Mouse (Mus musculus) layer of hippocampus, postnatal 10 days (tissue): ENCODE data around the gene Psmc3. TPM values are rescaled to one million over a fixed set of nuclear protein-coding genes. Genes with fewer than 3 reads are reported as not detected.
"Not testable (repeated sequence)": the region's sequence is repeated elsewhere in the genome, so short reads cannot be mapped to it uniquely, and the experiment has no call there.

Experiments used
- DNase-seq, 2 experiments: peaks; one replicate each; pipeline ENCODE4 v3.0.0; 2021; ENCODE audit warnings: low spot score in 2 of 2
- long read RNA-seq: library from polyadenylated mRNA; stranded (forward); transcript quantifications from one replicate; pipeline ENCODE4 v2.0.0, GENCODE M21; 2023
- total RNA-seq, 2 experiments: library from RNA; stranded (reverse); gene quantifications; 2 replicates each; pipeline ENCODE4 v1.2.3; 2021

Gene Psmc3
- 100 to 1,000 TPM; 190 to 221 TPM for total RNA-seq
- long read RNA-seq, transcript Psmc3-202 (12 exons, 1,636 nt), result major isoform, 234 of 306 reads
- long read RNA-seq, partial matches to known transcripts, result 54 of 306 reads
- long read RNA-seq, other reads (novel, unspliced or antisense), result 18 of 306 reads

DNA sequence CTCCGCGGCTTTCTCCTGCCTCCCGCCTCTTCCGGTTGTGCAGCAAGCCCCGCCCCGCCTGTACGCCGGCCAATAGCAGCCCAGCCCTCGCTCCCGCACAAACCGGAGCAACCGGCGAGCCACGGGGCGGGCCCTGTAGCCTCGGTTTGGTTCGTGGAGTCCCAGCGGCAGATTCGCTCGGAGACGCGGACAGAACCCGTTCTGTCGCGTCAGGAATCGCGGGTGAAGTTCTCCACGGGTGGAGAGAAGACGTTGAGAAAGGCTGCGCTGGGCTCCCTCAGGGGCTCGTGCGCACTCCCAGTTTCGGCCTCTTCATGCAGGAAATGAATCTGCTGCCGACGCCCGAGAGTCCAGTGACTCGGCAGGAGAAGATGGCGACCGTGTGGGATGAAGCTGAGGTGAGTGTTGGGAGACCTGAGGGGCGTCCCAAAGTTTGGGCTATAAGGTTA lies at the start of gene Psmc3:
TSS of gene Psmc3 (plus strand) at position 76 of the 449 bp plus-strand sequence.
- peak; percentile 96 to 98 for DNase-seq

DNA sequence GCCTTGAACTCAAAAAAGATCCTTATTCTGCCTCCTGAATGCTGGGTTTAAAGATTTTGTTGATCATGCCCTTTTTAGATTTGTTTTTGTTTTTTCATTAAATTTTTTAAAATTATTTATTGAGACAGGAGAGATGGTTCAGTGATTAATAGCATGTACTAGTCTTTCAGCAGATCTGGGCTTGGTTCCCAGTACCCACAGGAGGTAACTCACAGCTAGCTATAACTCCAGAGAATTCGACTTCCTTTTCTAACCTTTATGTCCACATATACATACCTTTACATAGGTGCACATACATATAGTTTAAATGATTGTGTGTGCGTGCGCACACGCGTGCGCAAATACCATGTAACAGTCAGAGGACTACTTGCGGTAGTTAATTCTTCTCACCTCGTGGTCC lies 45.3 kb upstream of the Psmc3 start:
- no peak for DNase-seq

DNA sequence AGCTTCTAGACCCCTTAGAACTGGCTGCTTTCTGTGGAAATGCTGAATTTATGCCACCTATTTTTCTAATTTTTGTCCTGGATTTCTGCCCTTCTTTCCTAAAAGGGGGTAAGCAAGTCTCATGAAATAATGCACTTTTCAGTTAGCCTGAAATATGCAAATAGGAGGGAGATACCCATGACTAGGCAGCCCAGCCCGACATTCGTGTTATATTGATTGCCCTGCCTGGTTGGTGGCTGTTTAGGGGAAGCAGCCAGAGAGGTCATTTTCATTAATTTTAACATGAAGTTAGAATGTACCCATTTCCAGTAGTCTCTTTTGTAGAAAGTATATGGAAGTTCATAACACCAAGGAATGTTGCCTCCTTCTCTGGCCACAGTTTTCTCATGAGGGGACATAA lies 39.9 kb upstream of the Psmc3 start:
- no peak for DNase-seq

DNA sequence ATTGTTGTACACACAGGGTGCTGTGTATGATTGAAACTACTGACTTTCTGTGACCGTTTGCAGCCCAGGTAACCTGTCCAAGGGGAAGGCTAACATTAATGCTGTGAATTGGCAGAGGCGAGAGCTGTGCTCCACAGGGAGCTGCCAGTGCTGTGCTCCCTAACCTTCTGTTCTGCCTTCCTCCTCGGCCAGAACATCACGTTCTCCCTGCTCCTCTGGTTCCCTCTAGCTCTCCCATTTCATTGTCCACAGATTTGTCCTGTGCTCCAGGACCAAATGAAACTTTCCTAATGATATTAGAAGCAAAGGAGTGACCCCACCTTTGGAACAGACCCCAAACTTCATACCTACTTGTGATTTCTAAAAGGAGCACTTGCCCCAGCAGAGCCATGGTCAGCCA lies 38.4 kb upstream of the Psmc3 start:
- DNase-seq, result no peak

DNA sequence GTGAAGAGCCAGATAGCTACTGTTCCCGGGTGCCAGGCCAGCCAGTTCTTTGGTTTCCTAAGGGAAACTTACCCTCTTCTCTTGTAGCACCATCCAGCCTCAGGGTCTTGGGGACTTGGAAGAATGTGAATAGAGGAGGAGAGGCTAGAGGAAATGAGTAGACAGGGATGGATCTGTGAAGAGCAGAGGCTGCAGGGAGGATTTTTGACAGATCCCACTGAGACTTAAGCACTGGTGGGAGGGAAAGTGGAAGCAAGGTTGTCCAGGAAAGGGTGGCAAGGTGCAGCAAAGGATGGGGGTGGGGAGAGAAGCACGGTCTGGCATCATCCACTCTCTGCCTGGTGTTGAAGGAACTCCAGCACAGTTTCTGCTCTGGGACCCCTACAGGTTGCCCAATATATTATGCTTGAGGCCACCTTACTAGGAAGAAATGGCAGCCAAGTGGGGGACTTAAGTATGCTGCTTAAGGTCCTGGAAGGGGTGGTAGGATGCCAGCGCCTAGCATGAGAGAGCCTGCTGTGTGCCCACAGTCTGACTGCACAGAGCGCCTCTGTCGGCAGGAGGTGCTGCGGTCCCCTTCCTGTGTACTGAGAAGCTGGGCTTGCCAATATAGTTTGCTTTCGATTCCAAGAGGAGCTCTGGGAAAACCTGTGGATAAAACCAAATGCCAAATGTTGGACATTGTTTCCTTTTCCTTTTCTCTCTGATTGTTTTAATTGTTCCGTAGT lies 35.6 kb upstream of the Psmc3 start:
- peak; percentile 48 to 62 for DNase-seq

DNA sequence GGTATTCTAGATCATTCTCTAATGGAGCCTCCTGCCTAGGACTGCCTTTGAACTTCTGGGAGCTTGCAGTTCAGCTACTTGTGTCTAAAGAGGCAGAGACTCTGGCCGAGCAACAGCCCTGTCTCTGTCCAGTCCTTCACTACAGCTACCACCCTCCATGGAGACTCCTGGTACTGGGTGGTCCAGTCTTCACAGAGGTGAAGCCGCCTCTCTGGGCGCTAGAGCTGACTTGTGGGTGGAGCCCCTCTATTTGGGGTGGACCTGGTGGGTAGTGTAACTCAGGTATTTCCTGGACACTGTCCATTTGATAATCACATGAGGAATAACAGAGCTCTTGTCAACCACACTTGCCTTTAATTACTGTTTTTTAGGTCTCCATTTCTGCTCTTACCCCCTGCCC lies 33.9 kb upstream of the Psmc3 start:
- no peak for DNase-seq

DNA sequence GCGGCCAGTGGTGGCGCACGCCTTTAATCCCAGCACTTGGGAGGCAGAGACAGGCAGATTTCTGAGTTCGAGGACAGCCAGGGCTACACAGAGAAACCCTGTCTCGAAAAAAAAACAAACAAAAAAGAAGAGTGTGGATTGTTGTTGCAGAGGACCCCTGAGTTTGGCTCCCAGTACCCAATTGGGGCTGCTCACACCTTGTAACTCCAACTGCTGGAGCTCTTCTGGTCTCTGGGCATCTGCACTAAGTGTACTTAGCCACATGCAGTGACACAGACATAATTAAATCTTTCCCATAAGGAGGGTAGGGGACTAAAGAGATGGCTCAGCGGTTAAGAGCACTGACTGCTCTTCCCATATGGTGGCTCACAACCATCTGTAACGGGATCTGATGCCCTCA lies 31.5 kb upstream of the Psmc3 start:
- DNase-seq, result not testable (repeated sequence)

DNA sequence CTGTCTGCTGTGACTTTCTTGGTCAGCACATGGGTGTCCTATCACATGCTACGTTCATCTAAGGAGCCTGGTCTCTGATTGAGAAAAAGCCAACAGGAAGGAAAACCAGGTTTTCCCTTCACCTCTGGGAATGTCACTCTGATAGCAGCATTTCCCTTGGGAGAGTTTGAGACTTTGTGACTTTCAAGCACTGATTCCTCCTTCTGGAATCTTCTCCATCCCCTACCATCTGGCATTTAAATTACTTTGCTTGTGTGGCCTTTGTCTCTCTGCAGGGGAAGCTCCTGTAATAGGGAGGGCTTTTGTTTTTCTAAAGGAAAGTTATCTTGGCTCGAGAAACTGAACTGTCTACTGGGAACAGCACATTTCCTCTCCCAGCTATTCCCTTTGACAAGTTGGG lies 30.7 kb upstream of the Psmc3 start:
- DNase-seq, result no peak

DNA sequence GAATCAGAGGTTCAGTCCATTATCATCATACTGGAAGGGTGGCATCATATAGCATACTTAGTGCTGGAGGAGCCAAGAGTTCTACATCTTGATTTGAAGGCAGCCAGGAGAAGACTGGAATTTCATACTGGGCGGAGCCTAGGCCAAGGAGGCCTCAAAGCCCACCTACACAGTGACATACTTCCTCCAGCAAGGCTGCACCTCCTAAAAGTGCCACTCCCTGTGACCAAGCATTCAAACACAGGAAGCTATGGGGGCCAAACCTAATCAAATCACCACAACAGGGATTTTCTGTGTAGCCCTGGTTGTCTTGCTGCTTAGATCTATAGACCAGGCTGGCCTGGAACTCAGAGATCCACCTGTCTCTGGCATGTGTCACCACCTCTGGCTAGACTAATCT lies 29.9 kb upstream of the Psmc3 start:
- no peak for DNase-seq

DNA sequence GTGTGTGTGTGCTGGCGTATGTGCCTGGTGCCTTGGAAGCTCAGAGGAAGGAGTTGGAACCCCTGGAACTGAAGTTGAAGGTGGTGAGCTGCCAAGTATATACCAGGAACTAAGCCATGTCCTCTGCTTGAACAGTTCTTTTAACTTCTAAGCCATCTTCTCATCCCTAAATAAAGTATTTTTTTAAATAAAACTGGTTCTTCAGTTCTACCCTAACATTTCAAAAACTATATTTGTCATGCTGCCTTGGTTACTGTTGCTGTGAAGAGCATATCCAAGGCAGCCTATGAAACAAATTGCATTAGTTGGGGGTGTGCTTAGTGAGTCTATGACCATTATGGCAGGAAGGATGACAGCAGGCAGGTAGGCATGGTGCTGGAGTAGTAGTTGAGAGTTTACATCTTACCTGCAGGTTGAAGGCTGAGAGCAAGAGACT lies 28.7 kb upstream of the Psmc3 start:
- peak in 1 of 2 experiments; percentile 34 for DNase-seq

DNA sequence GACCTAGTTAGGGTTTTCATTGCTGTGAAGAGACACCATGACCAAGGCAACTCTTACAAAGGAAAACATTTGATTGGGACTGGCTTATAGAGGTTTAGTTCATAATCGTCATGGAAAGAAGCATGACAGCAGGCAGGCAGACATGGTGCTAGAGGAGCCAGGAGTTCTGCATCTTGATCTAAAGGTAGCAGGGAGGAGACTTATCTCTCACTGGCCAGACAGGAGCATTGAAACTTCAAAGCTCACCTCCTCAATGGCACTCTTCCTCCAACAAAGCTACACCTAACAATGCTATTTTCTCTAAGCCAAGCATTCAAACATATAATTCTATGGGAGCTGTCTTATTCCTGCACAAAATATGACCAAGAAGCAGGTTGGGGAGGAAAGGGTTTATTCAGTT lies 27.3 kb upstream of the Psmc3 start:
- DNase-seq, result no peak

GRCm38 (mm10) chr2:91027391-91028214 lies 26.2 kb upstream of the Psmc3 start:
- no peak for DNase-seq

GRCm38 (mm10) chr2:91031216-91031615 lies 22.6 kb upstream of the Psmc3 start:
- DNase-seq, result no peak

DNA sequence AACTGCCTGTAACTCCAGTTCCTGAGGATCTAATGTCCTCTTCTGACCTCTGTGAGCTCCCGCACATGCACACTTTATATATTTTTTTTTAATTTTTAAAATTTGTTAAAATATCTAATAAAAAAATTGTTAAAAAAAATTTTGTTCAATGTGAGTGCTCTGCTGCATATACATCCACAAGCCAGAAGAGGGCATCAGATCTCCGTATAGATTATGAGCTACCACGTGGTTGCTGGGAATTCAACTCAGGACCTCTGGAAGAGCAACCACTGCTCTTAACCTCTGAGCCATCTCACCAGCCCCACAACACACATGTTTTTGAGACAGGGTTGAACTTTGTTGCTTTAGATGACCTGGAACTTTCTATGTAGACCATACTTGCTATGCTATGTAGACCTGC lies 20.8 kb upstream of the Psmc3 start:
- no peak for DNase-seq

GRCm38 (mm10) chr2:91035385-91035784 lies 18.4 kb upstream of the Psmc3 start, which contains the start of gene Rapsn:
Rapsn (plus strand) TSS chr2:91035620.
- DNase-seq, result no peak

GRCm38 (mm10) chr2:91041786-91042185 lies 12.0 kb upstream of the Psmc3 start:
- no peak for DNase-seq

DNA sequence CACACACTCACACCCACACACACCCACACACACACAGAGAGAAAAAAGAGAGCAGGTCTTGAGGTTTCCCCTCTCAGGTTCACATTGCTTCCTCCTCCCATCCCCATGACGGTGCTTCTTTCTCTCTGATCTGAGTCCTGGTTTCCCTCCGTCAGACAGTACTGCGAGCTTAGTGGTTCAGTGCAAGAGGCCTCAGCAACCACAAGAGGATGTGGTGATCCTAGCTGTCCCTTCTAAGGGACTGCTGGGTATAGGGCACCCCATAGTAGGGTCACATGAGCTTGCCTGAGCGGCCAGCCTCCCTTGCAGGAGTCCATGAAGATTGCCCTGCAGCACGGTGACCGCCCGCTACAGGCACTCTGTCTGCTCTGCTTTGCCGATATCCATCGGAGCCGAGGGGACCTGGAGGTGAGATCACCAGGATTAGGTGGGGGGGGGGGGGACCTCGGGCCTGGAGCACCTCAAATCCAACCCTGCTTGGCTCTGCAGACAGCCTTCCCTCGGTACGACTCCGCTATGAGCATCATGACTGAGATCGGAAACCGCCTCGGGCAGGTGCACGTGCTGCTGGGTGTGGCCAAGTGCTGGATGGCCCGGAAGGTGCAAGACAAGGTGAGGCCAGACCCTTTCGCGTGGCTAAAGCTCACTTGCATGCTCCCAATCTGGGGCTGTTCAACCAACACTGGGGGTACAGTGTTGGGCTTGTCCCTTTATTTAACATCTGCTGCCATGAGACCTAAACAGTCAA lies 11.0 kb upstream of the Psmc3 start:
- DNase-seq, result no peak

- no peak for DNase-seq
Measured at GRCm38 (mm10) chr2:91044727-91045126, 9.1 kb upstream of the Psmc3 start.

GRCm38 (mm10) chr2:91045805-91046204 lies 8.0 kb upstream of the Psmc3 start:
- not testable (repeated sequence) for DNase-seq

- no peak for DNase-seq
Measured at GRCm38 (mm10) chr2:91047359-91047758, 6.5 kb upstream of the Psmc3 start.

DNA sequence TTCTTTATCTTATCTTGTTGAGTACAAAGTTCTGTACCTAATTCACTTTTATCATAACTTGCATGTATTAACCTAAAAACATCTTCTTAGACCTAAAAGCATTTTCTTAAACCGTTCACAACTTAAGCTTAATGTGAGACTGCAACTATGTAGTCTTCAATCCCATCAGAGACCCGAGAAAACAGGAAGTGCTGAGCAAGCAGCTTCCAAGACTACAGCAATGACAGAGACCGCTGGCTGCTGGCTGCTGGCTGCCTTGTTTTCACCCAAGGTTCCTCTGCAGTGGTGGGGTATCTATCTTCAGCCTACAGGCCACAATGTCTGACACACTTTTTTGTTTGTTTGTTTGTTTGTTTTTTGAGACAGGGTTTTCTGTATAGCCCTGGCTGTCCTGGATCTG lies 1.9 kb upstream of the Psmc3 start:
- no peak for DNase-seq
